Mouse (Mus musculus): ENCODE results near the gene Spag7.

DNA sequence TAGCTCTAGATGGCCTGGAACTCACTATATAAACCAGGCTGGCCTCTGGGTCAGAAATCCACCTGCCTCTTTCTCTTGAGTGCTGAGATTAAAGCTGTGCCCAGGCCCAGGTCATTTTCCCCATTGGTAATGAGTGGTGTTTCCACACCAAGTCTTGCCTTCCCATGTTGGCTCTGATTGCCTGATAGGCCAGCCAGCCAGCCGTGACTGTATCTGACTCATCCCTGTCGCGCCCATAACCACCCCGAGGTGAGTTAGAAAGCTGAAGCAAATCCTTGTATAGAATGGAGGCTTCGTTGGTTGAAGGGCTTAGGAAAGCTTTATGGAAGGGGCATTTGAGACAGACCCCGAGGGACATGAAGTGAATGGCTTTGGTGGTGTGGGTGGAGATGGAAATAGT is 46.6 kb upstream of the Spag7 start:
- TF ChIP-seq POLR2A (IDR thresholded peaks at IDR 0.05; ENCODE audit: borderline replicate concordance, extremely low read depth, insufficient read depth, insufficient read length, poor library complexity, severe bottlenecking), result no peak
- no peak for TF ChIP-seq CTCF (IDR thresholded peaks at IDR 0.05; ENCODE audit: borderline replicate concordance, extremely low read depth, insufficient read depth, insufficient read length)

Measured in brain, embryonic 14.5 days (tissue).